Mouse (Mus musculus): ENCODE results near the gene Apobec3. TPM values are rescaled to one million over a fixed set of nuclear protein-coding genes. Genes with fewer than 3 reads are reported as not detected.
A peak's percentile ranks its signal among the peaks of the same experiment; 100 is the strongest.

Apobec3 gene
- total RNA-seq, 2 experiments from 2014 or later, result 4.7 to 6.0 TPM

DNA sequence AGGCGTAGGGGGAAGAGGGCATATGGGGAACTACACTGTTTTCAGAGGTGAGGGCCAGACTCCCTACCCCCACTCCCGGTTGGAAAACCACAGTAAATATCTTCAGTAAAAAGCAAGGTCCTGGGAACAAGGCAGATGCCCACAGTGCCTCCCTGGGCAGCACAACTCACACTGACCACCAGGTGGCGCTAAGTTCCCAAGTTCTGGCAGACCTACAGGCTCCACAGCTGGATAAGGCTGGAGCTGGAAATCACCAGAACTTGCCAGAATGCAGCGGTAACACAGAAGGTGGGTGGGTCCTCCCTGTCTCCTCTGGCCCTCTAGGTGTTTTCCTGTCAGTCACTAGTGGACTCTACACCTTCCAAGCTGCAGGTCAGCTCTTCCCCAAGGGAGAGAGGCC, 54.6 kb downstream of the Apobec3 start:
- intact Hi-C loops (cut with DNase I), result loop anchor here (2.0 kb wide), 1 partner anchor 131 kb away; no protein-coding TSS in a partner anchor
- DNase-seq, result peak; percentile 86

GRCm38 (mm10) chr15:79946790-79947189, 55.3 kb downstream of the Apobec3 start:
- DNase-seq, result no peak
- intact Hi-C loops (cut with DNase I), result loop anchor here (2.0 kb wide), 1 partner anchor 130 kb away; no protein-coding TSS in a partner anchor

- intact Hi-C loops (cut with DNase I), result loop anchor here (2.0 kb wide), 1 partner anchor 129 kb away; no protein-coding TSS in a partner anchor
- DNase-seq, result no peak
Observed at GRCm38 (mm10) chr15:79947681-79948080, 56.2 kb downstream of the Apobec3 start.

DNA sequence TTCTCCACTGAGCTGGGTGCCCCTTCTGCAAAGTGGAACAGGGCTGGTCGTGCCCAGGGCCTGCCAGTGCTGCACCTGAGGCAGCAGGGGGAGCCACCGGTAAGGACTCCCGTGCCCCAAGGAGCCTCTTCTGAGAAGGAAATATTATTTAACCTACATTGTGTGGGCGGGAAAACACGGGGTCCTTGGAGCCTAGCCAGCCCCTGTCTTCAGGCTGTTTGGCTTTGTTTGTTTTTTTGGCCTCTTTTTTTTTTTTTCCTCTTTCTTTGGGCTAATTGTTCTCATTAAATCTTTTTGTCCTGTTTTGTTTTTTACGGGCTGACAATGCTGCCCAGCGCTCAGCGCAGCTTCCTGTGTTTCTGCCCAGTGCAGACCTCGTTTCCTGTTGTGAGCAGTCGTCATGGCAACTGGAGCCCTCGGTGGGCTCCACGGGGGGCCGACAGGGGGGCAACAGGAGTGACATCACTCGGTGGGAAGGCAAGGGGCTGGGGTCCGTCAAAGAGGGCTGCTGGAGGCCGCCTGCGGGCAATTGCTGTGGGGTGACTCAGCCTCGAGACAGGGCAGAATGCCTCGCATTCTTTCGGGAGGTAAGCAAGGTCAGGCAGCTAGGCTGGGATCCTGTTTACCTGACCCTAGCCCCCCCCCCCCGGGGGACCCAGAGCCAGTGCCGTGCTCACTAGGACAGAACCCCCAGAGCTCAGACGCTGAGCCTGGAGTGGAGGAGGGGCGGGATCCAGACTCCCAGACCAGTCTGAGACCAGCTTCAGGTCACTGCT, 59.0 kb downstream of the Apobec3 start:
- intact Hi-C loops (cut with DNase I), result no loop called here

DNA sequence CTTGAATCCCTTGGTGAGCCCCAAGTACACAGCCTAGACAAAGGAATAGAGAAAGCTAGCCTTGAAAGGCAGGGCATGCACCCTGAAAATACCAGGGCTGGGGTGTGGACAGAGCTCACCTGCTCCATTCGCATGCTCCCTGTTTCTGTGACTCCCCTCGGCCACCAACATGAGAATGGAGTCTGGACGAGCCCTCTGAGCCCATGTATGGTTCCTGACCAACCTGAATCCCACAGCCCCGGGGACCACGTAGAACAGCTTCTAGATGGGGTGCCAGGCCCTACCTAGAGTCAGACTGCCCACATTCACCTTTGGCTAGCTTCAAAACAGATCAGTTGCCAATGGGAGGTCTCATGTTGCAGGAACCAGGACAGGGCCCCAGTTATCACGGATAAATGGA, 59.8 kb downstream of the Apobec3 start:
- intact Hi-C loops (cut with DNase I), result no loop called here
- DNase-seq, result no peak

More for the DNA sequence above, 59.0 kb downstream of the Apobec3 start:
- peak; percentile 48 for DNase-seq

DNA sequence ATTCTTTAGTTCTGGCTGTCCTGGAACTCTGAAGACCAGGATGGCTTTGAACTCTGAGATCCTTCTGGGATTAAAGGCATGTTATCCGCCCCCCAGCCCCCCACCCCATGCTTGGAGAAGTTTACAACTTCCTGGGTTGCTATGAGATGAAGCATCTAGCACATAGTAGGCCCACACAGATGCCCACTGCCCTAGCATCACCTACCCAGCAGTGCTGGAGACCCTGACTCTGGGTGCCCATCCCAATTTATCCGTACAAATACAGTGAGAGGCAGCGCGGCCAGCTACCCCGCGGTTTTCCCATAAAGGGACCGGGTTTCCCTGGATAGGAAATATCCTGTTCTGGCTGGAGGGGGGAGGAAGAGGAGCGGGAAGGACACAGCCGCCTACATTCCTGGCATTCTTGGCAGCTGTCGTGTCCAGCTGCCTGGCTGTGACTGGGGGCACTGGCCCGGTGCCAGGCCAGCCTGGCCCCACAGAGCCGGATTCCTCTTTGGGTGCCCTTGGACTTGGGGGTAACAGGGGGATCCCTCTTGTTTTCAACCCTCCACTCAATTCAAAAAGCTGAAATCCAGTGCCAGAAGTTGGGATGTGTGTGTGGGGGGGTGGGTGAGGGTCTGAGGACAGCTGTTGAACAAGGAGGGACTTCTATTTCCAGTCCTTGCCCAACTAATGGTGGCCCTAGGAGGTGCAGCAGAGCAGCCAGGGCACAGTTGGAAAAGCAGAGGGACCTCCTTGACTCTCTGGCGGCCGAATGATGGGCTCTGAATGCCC, 60.5 kb downstream of the Apobec3 start:
- intact Hi-C loops (cut with DNase I), result no loop called here
- DNase-seq, result no peak

DNA sequence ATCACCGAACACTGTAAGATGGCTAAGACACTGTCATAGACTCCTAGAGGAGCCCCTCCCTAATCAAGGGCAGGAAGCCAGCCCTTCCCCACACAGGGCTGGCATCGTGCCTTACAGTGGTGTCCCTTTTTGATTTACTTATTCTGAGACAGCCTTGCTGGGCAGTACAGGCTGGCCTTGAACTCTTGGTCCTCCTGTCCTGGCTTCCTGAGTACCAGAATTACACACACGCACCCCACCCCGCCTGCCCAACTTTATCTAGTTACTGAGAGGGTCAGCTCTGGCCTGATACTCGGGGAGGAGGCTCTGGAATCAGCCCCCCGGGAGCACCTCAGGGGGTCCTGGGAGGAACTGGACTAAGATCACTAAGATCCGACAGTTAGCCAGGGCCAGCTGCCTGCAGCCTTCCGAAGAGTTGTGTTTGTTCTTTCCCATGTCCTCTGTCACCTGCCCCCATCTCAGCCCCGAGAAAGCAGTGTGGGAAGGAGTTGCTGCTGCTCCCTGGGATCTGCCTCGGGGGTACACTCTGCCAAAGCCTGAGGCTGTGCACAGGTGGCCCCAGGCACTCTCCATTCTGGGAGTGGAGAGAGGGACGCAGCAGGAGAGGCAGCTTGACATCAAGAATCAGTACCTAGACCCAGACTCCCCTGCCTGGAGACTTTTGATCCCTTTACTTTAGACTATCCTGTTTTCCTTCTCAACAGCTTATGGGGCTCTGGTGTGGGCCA, 61.2 kb downstream of the Apobec3 start:
- intact Hi-C loops (cut with DNase I), result no loop called here
- DNase-seq, result peak; percentile 31

DNA sequence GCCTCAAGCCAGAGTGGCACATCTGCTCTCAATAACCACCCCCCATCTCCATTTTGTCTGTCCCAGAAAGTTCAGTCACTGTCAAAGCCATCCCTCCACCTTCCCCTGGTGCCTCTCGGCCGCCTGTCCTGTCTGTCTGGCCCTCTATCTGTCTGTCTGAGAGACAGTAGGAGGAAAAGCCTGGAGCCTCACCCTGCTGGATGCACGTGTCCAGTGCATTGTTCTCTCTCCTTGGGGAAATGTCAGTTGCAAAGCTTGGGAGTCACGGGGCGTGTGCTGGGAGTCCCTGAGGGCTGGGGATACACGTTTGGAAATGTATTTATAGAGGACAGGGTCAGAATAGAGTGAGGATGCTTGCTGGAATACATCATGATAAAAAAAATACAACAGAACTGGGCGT, 62.0 kb downstream of the Apobec3 start:
- no peak for DNase-seq
- intact Hi-C loops (cut with DNase I), result no loop called here

DNA sequence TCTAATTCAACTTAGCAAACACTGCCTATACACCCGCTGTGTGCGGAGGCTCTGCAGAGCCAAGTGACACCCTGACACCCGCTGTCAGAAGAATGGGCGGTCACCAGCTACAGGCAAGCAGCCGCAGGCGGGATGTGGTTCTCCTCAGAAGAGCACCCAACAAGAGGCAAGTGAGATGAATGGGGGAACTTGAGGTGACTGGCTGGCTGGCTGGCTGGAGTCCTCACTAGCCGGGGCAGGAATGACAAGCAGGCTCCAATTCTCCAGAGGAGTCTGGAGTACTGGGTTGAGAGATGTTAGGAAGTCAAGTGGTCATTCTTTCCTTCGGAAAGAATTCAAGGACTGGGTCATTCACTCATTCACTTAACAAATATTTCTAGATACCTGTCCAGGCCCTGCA, 65.1 kb downstream of the Apobec3 start:
- DNase-seq, result no peak
- intact Hi-C loops (cut with DNase I), result no loop called here

GRCm38 (mm10) chr15:79958418-79958817, 67.0 kb downstream of the Apobec3 start:
- intact Hi-C loops (cut with DNase I), result no loop called here

DNA sequence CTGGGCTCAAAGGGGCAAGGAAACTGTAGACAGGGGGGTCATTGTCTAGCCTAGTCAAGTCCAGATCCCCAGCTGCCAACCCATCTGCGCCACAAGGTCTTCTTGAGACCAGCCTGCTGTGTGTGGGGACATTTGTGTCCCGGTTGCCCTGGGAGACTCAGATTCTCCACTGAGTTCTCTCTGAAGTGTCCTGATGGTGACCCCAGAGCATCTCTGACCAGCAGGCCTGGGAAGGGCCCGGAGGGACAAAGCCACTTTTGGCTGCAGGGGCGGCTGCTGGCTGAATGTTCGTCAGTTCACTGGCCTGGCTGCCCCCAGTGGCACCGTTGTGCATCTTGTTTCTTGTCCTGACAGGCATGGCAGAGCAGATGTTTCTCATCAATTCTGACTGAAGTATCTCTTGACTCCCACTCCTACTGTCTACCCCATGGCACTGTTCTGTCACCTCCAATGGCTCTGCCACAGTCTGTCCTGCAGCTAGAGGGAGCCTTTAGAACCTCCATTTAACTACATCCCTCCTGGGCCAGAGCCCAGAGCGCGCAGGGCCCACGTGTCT, 70.0 kb downstream of the Apobec3 start:
- intact Hi-C loops (cut with DNase I), result no loop called here
- peak; percentile 18 for DNase-seq

More at GRCm38 (mm10) chr15:79958418-79958817, 67.0 kb downstream of the Apobec3 start:
- DNase-seq, result no peak

GRCm38 (mm10) chr15:79962661-79963060, 71.2 kb downstream of the Apobec3 start:
- peak; percentile 46 for DNase-seq
- intact Hi-C loops (cut with DNase I), result no loop called here

DNA sequence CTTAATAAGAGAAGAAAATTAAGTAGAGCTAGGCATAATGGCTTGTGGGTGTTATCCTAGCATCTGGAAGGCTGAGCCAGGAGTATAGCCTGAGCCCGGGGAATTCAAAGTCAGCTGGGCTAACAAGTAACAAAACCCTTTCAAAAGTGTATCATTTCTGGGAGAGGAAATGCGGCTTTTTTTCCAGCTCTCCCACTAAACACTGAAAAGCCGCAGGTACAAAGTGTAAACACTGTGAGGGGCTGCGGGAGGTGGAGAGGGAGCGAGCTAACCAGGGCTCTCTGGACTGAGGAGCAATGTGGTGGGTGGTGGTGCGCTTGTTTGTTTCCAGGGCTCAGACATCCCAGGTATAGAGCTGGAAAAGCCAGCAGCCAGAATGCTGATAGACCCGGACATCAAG, 72.9 kb downstream of the Apobec3 start:
- intact Hi-C loops (cut with DNase I), result no loop called here
- no peak for DNase-seq

Other genes with a start within 250 kb of the Apobec3 start
- 10 to 100 TPM; 13.5 to 17.2 TPM for gene Fam227a, start 232.7 kb upstream of the Apobec3 start, total RNA-seq (2021)
- gene Cby1, start 232.5 kb upstream of the Apobec3 start, total RNA-seq (2021), result 10 to 100 TPM; 55.6 to 60.1 TPM
- 100 to 1,000 TPM; 109 to 110 TPM for gene Tomm22, start 220.8 kb upstream of the Apobec3 start, total RNA-seq (2021)
- 10 to 100 TPM; 31.2 to 32.0 TPM for gene Josd1, start 203.7 kb upstream of the Apobec3 start, total RNA-seq (2021)
- gene Gtpbp1, start 200.8 kb upstream of the Apobec3 start, total RNA-seq (2021), result 10 to 100 TPM; 62.4 to 62.9 TPM
- 10 to 100 TPM; 27.0 to 29.4 TPM for gene Sun2, start 149.1 kb upstream of the Apobec3 start, total RNA-seq (2021)
- gene Dnal4, start 113.8 kb upstream of the Apobec3 start, total RNA-seq (2021), result 10 to 100 TPM; 30.4 to 34.4 TPM
- 100 to 1,000 TPM; 240 to 277 TPM for gene Nptxr, start 86.9 kb upstream of the Apobec3 start, total RNA-seq (2021)
- gene Npcd, start 57.4 kb upstream of the Apobec3 start, total RNA-seq (2021), result 10 to 100 TPM in 1 of 2 experiments, 1 to 10 TPM in 1; 6.6 to 14.9 TPM
- gene Cbx6, start 57.0 kb upstream of the Apobec3 start, total RNA-seq (2021), result 100 to 1,000 TPM; 105 to 125 TPM
- 1 to 10 TPM; 5.6 to 6.8 TPM for gene Cbx7, start 79.5 kb downstream of the Apobec3 start, total RNA-seq (2021)
- 10 to 100 TPM; 19.2 to 26.6 TPM for gene Pdgfb, start 123.3 kb downstream of the Apobec3 start, total RNA-seq (2021)
- 100 to 1,000 TPM; 175 to 191 TPM for gene Syngr1, start 199.7 kb downstream of the Apobec3 start, total RNA-seq (2021)
- gene Rpl3, start 200.2 kb downstream of the Apobec3 start, total RNA-seq (2021), result 100 to 1,000 TPM; 535 to 552 TPM
- gene Tab1, start 241.5 kb downstream of the Apobec3 start, total RNA-seq (2021), result 10 to 100 TPM; 27.7 to 36.2 TPM